ENCODE assay signal across 12 mouse cellular contexts in the genomic region with DNA sequence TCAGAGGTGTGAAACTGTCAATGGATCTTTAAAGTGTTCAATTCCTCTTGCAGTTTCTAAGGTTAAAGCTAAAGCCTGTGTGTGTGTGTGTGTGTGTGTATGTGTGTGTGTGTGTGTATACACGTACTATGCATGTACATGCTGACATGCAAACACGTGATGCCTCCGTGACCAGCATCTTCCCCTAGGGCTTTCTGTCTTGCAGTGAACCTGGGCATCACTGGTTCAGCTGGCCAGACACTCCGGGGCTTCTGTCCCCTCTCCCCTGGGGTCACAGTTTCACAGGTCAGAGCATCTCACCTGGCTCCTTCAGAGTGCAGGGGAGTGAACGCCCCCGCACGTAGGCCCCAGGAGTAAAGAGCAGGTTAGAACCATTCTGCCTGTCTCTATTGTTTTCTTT. TPM values are rescaled to one million over a fixed set of nuclear protein-coding genes. Genes with fewer than 3 reads are reported as not detected.
DNase-seq lines count a peak whose midpoint lies in the region; ATAC-seq lines count a peak whose summit lies in the region.
"Had no signal": no experiment of that assay in that cellular context is flagged by ENCODE, and none has a peak within 500 bp of the region (broad histone marks: within the 10 kb centered on the region; RNA-seq: fewer than 3 reads in every experiment).

No protein-coding gene starts in this region.

- no peak overlapping the region for H3K4me3 ChIP-seq in heart, embryonic 13.5 days
- peak overlapping the region; percentile 81 for H3K4me3 ChIP-seq in forebrain, embryonic 14.5 days (ENCODE audit: low read depth, low read length)
- H3K4me3 ChIP-seq in limb, embryonic 13.5 days, result no peak overlapping the region
- no peak overlapping the region for H3K4me3 ChIP-seq in neural tube, embryonic 15.5 days (replicated peaks)

- no peak for DNase-seq in heart, postnatal 14 days
- DNase-seq in forebrain, embryonic 14.5 days (ENCODE audit: low spot score), result peak; percentile 26
- no peak for DNase-seq in kidney, postnatal 10 days
- no peak for DNase-seq in spleen, postnatal 14 days (ENCODE audit: low spot score in 2 of 2)
- DNase-seq: adrenal gland, postnatal 14 days had no signal

- no peaks in the 10 kb centered on the region for H3K9me3 ChIP-seq in heart, embryonic 13.5 days
- H3K9me3 ChIP-seq in forebrain, embryonic 14.5 days (replicated peaks; ENCODE audit: control insufficient read depth, low read length), result no peaks in the 10 kb centered on the region
- no peaks in the 10 kb centered on the region for H3K9me3 ChIP-seq in limb, embryonic 13.5 days
- H3K9me3 ChIP-seq in neural tube, embryonic 15.5 days (replicated peaks), result no peaks in the 10 kb centered on the region
- H3K9me3 ChIP-seq: embryonic facial prominence, embryonic 15.5 days had no signal

- no peak for ATAC-seq in heart, embryonic 13.5 days (ENCODE audit: extremely low read depth, insufficient number of reproducible peaks, low FRiP score, low TSS enrichment)
- ATAC-seq in forebrain, embryonic 14.5 days, result no peak
- ATAC-seq in limb, embryonic 13.5 days (ENCODE audit: low FRiP score, low read depth), result no peak
- ATAC-seq in neural tube, embryonic 15.5 days (ENCODE audit: low FRiP score), result no peak
- ATAC-seq in activated CD4-positive, CD25-positive, alpha-beta regulatory T cell, adult 4 months, result no peak
- ATAC-seq: CD4-positive, CD25-positive, alpha-beta regulatory T cell, adult 4 months had no signal

- H3K9ac ChIP-seq in heart, embryonic 13.5 days, result 0 out of 2 replicates have a peak overlapping the region, but pooled peaks have one; percentile 44
- peak overlapping the region; percentile 90 for H3K9ac ChIP-seq in forebrain, embryonic 14.5 days (ENCODE audit: low read length)
- H3K9ac ChIP-seq in limb, embryonic 13.5 days, result no peak overlapping the region
- no peak overlapping the region for H3K9ac ChIP-seq in neural tube, embryonic 15.5 days (replicated peaks)
- H3K9ac ChIP-seq: embryonic facial prominence, embryonic 15.5 days had no signal

- no peak overlapping the region for H3K27ac ChIP-seq in heart, embryonic 13.5 days (replicated peaks)
- no peak overlapping the region for H3K27ac ChIP-seq in forebrain, embryonic 14.5 days (ENCODE audit: low read depth, low read length)
- no peak overlapping the region for H3K27ac ChIP-seq in limb, embryonic 13.5 days
- H3K27ac ChIP-seq in neural tube, embryonic 15.5 days (replicated peaks), result no peak overlapping the region
- H3K27ac ChIP-seq: embryonic facial prominence, embryonic 15.5 days had no signal

- 76% methylated on average over 7 of the region's 7 CpGs for WGBS in heart, embryonic 13.5 days
- 14% methylated on average over 7 of the region's 7 CpGs for WGBS in forebrain, embryonic 14.5 days
- WGBS in limb, embryonic 13.5 days, result 57% methylated on average over 7 of the region's 7 CpGs
- WGBS in neural tube, embryonic 15.5 days, result 19% methylated on average over 7 of the region's 7 CpGs

- peak overlapping the region; percentile 85; the same call in 1 of the 2 replicates for H3K4me2 ChIP-seq in heart, embryonic 13.5 days
- peak overlapping the region; percentile 74 for H3K4me2 ChIP-seq in forebrain, embryonic 14.5 days (ENCODE audit: low read length)
- peak overlapping the region; percentile 84 for H3K4me2 ChIP-seq in limb, embryonic 13.5 days (replicated peaks)
- peak overlapping the region; percentile 79 for H3K4me2 ChIP-seq in neural tube, embryonic 15.5 days

- no peaks in the 10 kb centered on the region for H3K27me3 ChIP-seq in heart, embryonic 13.5 days (replicated peaks)
- no peaks in the 10 kb centered on the region for H3K27me3 ChIP-seq in forebrain, embryonic 14.5 days (replicated peaks; ENCODE audit: control insufficient read depth, insufficient read depth, low read length)
- H3K27me3 ChIP-seq in limb, embryonic 13.5 days, result no peaks in the 10 kb centered on the region
- no peaks in the 10 kb centered on the region for H3K27me3 ChIP-seq in neural tube, embryonic 15.5 days (replicated peaks)
- H3K27me3 ChIP-seq: embryonic facial prominence, embryonic 15.5 days had no signal

- intact Hi-C loops in heart, postnatal 14 days (cut with DNase I), result no loop called here

- H3K4me1 ChIP-seq in heart, embryonic 13.5 days, result peaks cover 23% of the 10 kb centered on the region
- H3K4me1 ChIP-seq in forebrain, embryonic 14.5 days (ENCODE audit: control insufficient read depth, insufficient read depth, low read length), result peaks cover 5% of the 10 kb centered on the region
- H3K4me1 ChIP-seq in limb, embryonic 13.5 days, result peaks cover 28% of the 10 kb centered on the region
- H3K4me1 ChIP-seq in neural tube, embryonic 15.5 days, result peaks cover 26% of the 10 kb centered on the region

- H3K36me3 ChIP-seq in heart, embryonic 13.5 days, result no peaks in the 10 kb centered on the region
- H3K36me3 ChIP-seq in forebrain, embryonic 14.5 days (ENCODE audit: control insufficient read depth, insufficient read depth, low read length), result no peaks in the 10 kb centered on the region
- H3K36me3 ChIP-seq in limb, embryonic 13.5 days, result no peaks in the 10 kb centered on the region
- H3K36me3 ChIP-seq in neural tube, embryonic 15.5 days, result no peaks in the 10 kb centered on the region
- H3K36me3 ChIP-seq: embryonic facial prominence, embryonic 15.5 days had no signal

RNA-seq across cellular contexts. Expression of a gene that starts 2.0 kb away (rescaled TPM):
- polyA plus RNA-seq in heart, embryonic 13.5 days (2015; fragmentation: Nextera tagmentation; extraction: Ambion mirVana), result 44.8 and 51.3 TPM in 2 replicates
- total RNA-seq in heart, postnatal 14 days (2021), result 10 to 100 TPM; 16.3 to 20.8 TPM
- polyA plus RNA-seq in forebrain, embryonic 14.5 days (2014; fragmentation: Nextera tagmentation; extraction: Ambion mirVana), result 50.1 and 57.7 TPM in 2 replicates
- polyA plus RNA-seq in limb, embryonic 13.5 days (2015; fragmentation: Nextera tagmentation; extraction: Ambion mirVana), result 48.0 and 50.7 TPM in 2 replicates
- polyA plus RNA-seq in neural tube, embryonic 15.5 days (2015; fragmentation: Nextera tagmentation; extraction: Ambion mirVana), result 19.1 and 23.8 TPM in 2 replicates
- polyA plus RNA-seq in activated CD4-positive, CD25-positive, alpha-beta regulatory T cell, adult 4 months (2017; shearing (Covaris generic)), result 10 to 100 TPM; 36.1 to 40.9 TPM

RNA-seq across cellular contexts. Expression of a gene that starts 20.3 kb away (rescaled TPM):
- polyA plus RNA-seq in heart, embryonic 13.5 days (2015; fragmentation: Nextera tagmentation; extraction: Ambion mirVana), result not detected in 2 replicates
- not detected for total RNA-seq in heart, postnatal 14 days (2021)
- polyA plus RNA-seq in forebrain, embryonic 14.5 days (2014; fragmentation: Nextera tagmentation; extraction: Ambion mirVana), result not detected in 2 replicates
- polyA plus RNA-seq in limb, embryonic 13.5 days (2015; fragmentation: Nextera tagmentation; extraction: Ambion mirVana), result not detected in 2 replicates
- not detected in 2 replicates for polyA plus RNA-seq in neural tube, embryonic 15.5 days (2015; fragmentation: Nextera tagmentation; extraction: Ambion mirVana)
- polyA plus RNA-seq in activated CD4-positive, CD25-positive, alpha-beta regulatory T cell, adult 4 months (2017; shearing (Covaris generic)), result under 1 TPM in 1 of 2 experiments, not detected in 1; 0.48 TPM
- total RNA-seq: adrenal gland, postnatal 14 days; hematopoietic stem cell, adult 5-6 weeks had no signal
- polyA plus RNA-seq: CD4-positive, CD25-positive, alpha-beta regulatory T cell, adult 4 months; embryonic facial prominence, embryonic 15.5 days had no signal

RNA-seq across cellular contexts. Expression of a gene that starts 36.5 kb away (rescaled TPM):
- polyA plus RNA-seq in heart, embryonic 13.5 days (2015; fragmentation: Nextera tagmentation; extraction: Ambion mirVana), result not detected in 2 replicates
- total RNA-seq in heart, postnatal 14 days (2021), result not detected
- not detected in 2 replicates for polyA plus RNA-seq in forebrain, embryonic 14.5 days (2014; fragmentation: Nextera tagmentation; extraction: Ambion mirVana)
- polyA plus RNA-seq in limb, embryonic 13.5 days (2015; fragmentation: Nextera tagmentation; extraction: Ambion mirVana), result not detected in 2 replicates
- polyA plus RNA-seq in neural tube, embryonic 15.5 days (2015; fragmentation: Nextera tagmentation; extraction: Ambion mirVana), result 0.03 and 0.13 TPM in 2 replicates
- polyA plus RNA-seq in activated CD4-positive, CD25-positive, alpha-beta regulatory T cell, adult 4 months (2017; shearing (Covaris generic)), result not detected
- total RNA-seq: adrenal gland, postnatal 14 days; hematopoietic stem cell, adult 5-6 weeks had no signal
- polyA plus RNA-seq: CD4-positive, CD25-positive, alpha-beta regulatory T cell, adult 4 months had no signal

RNA-seq across cellular contexts. Expression of a gene that starts 38.5 kb away (rescaled TPM):
- not detected in 2 replicates for polyA plus RNA-seq in heart, embryonic 13.5 days (2015; fragmentation: Nextera tagmentation; extraction: Ambion mirVana)
- total RNA-seq in heart, postnatal 14 days (2021), result not detected
- polyA plus RNA-seq in forebrain, embryonic 14.5 days (2014; fragmentation: Nextera tagmentation; extraction: Ambion mirVana), result not detected in 2 replicates
- polyA plus RNA-seq in limb, embryonic 13.5 days (2015; fragmentation: Nextera tagmentation; extraction: Ambion mirVana), result not detected in 2 replicates
- polyA plus RNA-seq in neural tube, embryonic 15.5 days (2015; fragmentation: Nextera tagmentation; extraction: Ambion mirVana), result not detected in 2 replicates
- polyA plus RNA-seq in activated CD4-positive, CD25-positive, alpha-beta regulatory T cell, adult 4 months (2017; shearing (Covaris generic)), result not detected
- total RNA-seq: adrenal gland, postnatal 14 days; hematopoietic stem cell, adult 5-6 weeks had no signal
- polyA plus RNA-seq: CD4-positive, CD25-positive, alpha-beta regulatory T cell, adult 4 months had no signal

RNA-seq across cellular contexts. Expression of a gene that starts 58.0 kb away (rescaled TPM):
- polyA plus RNA-seq in heart, embryonic 13.5 days (2015; fragmentation: Nextera tagmentation; extraction: Ambion mirVana), result not detected in 2 replicates
- not detected for total RNA-seq in heart, postnatal 14 days (2021)
- polyA plus RNA-seq in forebrain, embryonic 14.5 days (2014; fragmentation: Nextera tagmentation; extraction: Ambion mirVana), result not detected in 2 replicates
- not detected in 2 replicates for polyA plus RNA-seq in limb, embryonic 13.5 days (2015; fragmentation: Nextera tagmentation; extraction: Ambion mirVana)
- not detected in 2 replicates for polyA plus RNA-seq in neural tube, embryonic 15.5 days (2015; fragmentation: Nextera tagmentation; extraction: Ambion mirVana)
- not detected for polyA plus RNA-seq in activated CD4-positive, CD25-positive, alpha-beta regulatory T cell, adult 4 months (2017; shearing (Covaris generic))
- total RNA-seq: adrenal gland, postnatal 14 days; hematopoietic stem cell, adult 5-6 weeks had no signal
- polyA plus RNA-seq: CD4-positive, CD25-positive, alpha-beta regulatory T cell, adult 4 months; embryonic facial prominence, embryonic 15.5 days had no signal

Comparison
In these comparisons a context has a peak if more than half of its experiments do, and no peak if none do; other contexts are left out.
1. H3K9ac ChIP-seq: peak in heart, embryonic 13.5 days (single experiment) and forebrain, embryonic 14.5 days (single experiment); none in limb, embryonic 13.5 days (single experiment) and neural tube, embryonic 15.5 days (single experiment).
2. Peak in every context shown above with its lines, with median percentiles within 50 percentile points of each other: H3K4me2 ChIP-seq.